Mouse (Mus musculus) midbrain, embryonic 10.5 days (tissue): ENCODE data around the gene Snx19. TPM values are rescaled to one million over a fixed set of nuclear protein-coding genes. Genes with fewer than 3 reads are reported as not detected.

Source experiments
- DNase-seq: peaks from one replicate; pipeline ENCODE4 v3.0.0-alpha.2; 2017; ENCODE audit warnings: low spot score
- H3K27ac ChIP-seq: fragments of 300-500 bp; sonication (generic); replicated peaks from 2 replicates; pipeline ENCODE4 v1.5.1; 2016; ENCODE audit warnings: mild to moderate bottlenecking
- H3K27me3 ChIP-seq: fragments of 300-500 bp; sonication (generic); 2 replicates; pipeline ENCODE4 v1.6.1; 2016; ENCODE audit warnings: low read depth, mild to moderate bottlenecking; ENCODE audit not compliant: poor library complexity, severe bottlenecking
- H3K36me3 ChIP-seq: fragments of 300-500 bp; sonication (generic); 2 replicates; pipeline ENCODE4 v1.6.1; 2016; ENCODE audit warnings: mild to moderate bottlenecking, moderate library complexity
- H3K4me1 ChIP-seq: fragments of 300-500 bp; sonication (generic); 2 replicates; pipeline ENCODE4 v1.6.1; 2016
- H3K4me3 ChIP-seq: fragments of 300-500 bp; sonication (generic); 2 replicates; pipeline ENCODE4 v1.5.1; 2016; ENCODE audit warnings: mild to moderate bottlenecking, moderate library complexity
- H3K9me3 ChIP-seq: fragments of 300-500 bp; sonication (generic); replicated peaks from 2 replicates; pipeline ENCODE4 v1.6.1; 2016; ENCODE audit warnings: mild to moderate bottlenecking
- WGBS: fragments of 180-500 bp; shearing (Covaris S2); methylation state at CpG from one replicate; pipeline ENCODE4 v1.1.7; 2016; 5-methylcytosine and 5-hydroxymethylcytosine counted together
- polyA plus RNA-seq: library from polyadenylated mRNA; unstranded; fragments of >200 nt; fragmentation: Nextera tagmentation; extraction: Ambion mirVana; gene quantifications from 2 replicates; pipeline ENCODE4 v1.2.1, GENCODE M21; 2016

Snx19 gene
- polyA plus RNA-seq, 1 experiment from 2014 or later, result 21.7 TPM

- Histone ChIP-seq H3K4me1 (no peaks in the 10 kb centered on the region), H3K27ac (no peak overlapping the region), H3K4me3 (no peak overlapping the region), H3K9me3 (no peaks in the 10 kb centered on the region), H3K27me3 (no peaks in the 10 kb centered on the region), H3K36me3 (no peaks in the 10 kb centered on the region)
- WGBS, result 82% methylated on average over 2 of the region's 2 CpGs
- DNase-seq, result no peak
These were observed 67.5 kb downstream of the Snx19 start for GRCm38 (mm10) chr9:30494446-30494845.

GRCm38 (mm10) chr9:30508966-30509365, 82.1 kb downstream of the Snx19 start:
- WGBS, result 77% methylated on average over 5 of the region's 5 CpGs
- Histone ChIP-seq H3K27ac (no peak overlapping the region), H3K9me3 (0 out of 2 replicates have a peak, but pooled peaks cover 3% of the 10 kb centered on the region), H3K4me1 (no peaks in the 10 kb centered on the region), H3K4me3 (no peak overlapping the region), H3K27me3 (no peaks in the 10 kb centered on the region), H3K36me3 (no peaks in the 10 kb centered on the region)
- no peak for DNase-seq

- no peak for DNase-seq
- Histone ChIP-seq H3K4me3 (no peak overlapping the region), H3K4me1 (peaks cover 12% of the 10 kb centered on the region), H3K36me3 (no peaks in the 10 kb centered on the region), H3K9me3 (0 out of 2 replicates have a peak, but pooled peaks cover 3% of the 10 kb centered on the region), H3K27me3 (no peaks in the 10 kb centered on the region), H3K27ac (no peak overlapping the region)
These were observed 89.0 kb downstream of the Snx19 start for GRCm38 (mm10) chr9:30515953-30516352.
